Mouse (Mus musculus) liver, embryonic 13.5 days (tissue): ENCODE measurements around the gene Prdm16. TPM values are rescaled to one million over a fixed set of nuclear protein-coding genes. Genes with fewer than 3 reads are reported as not detected.

Experiments used
- ATAC-seq: fragments of 200-750 bp; cut with Nextera tagmentation; 2 replicates; pipeline ENCODE4 v1.8.0; 2017; ENCODE audit warnings: low read depth, mild to moderate bottlenecking, moderate number of reproducible peaks, moderate library complexity
- DNase-seq: peaks from one replicate; pipeline ENCODE4 v3.0.0; 2022
- H3K27ac ChIP-seq: fragments of 300-500 bp; sonication (generic); 2 replicates; pipeline ENCODE4 v1.5.1; 2015; ENCODE audit warnings: moderate library complexity, mild to moderate bottlenecking, inconsistent platforms
- H3K27me3 ChIP-seq: fragments of 300-500 bp; sonication (generic); 2 replicates; pipeline ENCODE4 v1.6.1; 2015; ENCODE audit warnings: mild to moderate bottlenecking, inconsistent platforms
- H3K36me3 ChIP-seq: fragments of 300-500 bp; sonication (generic); 2 replicates; pipeline ENCODE4 v1.6.1; 2015; ENCODE audit warnings: mild to moderate bottlenecking, inconsistent platforms
- H3K4me1 ChIP-seq: fragments of 300-500 bp; sonication (generic); replicated peaks from 2 replicates; pipeline ENCODE4 v1.6.1; 2015; ENCODE audit warnings: inconsistent platforms
- H3K4me2 ChIP-seq: fragments of 300-500 bp; sonication (generic); 2 replicates; pipeline ENCODE4 v1.6.1; 2015; ENCODE audit warnings: inconsistent platforms, mild to moderate bottlenecking, moderate library complexity
- H3K4me3 ChIP-seq: fragments of 300-500 bp; sonication (generic); replicated peaks from 2 replicates; pipeline ENCODE4 v1.5.1; 2015; ENCODE audit warnings: mild to moderate bottlenecking, inconsistent platforms
- H3K9ac ChIP-seq: fragments of 300-500 bp; sonication (generic); 2 replicates; pipeline ENCODE4 v1.6.1; 2015; ENCODE audit warnings: mild to moderate bottlenecking, inconsistent platforms
- H3K9me3 ChIP-seq: fragments of 300-500 bp; sonication (generic); replicated peaks from 2 replicates; pipeline ENCODE4 v1.6.1; 2016; ENCODE audit warnings: inconsistent platforms
- WGBS: fragments of 180-500 bp; shearing (Covaris S2); methylation state at CpG from one replicate; pipeline ENCODE4 v1.1.7; 2015; ENCODE audit not compliant: insufficient replicate concordance; 5-methylcytosine and 5-hydroxymethylcytosine counted together
- polyA plus RNA-seq: library from polyadenylated mRNA; unstranded; fragments of >200 nt; fragmentation: Nextera tagmentation; extraction: Ambion mirVana; gene quantifications from 2 replicates; pipeline ENCODE4 v1.2.1, GENCODE M21; 2015

Gene Prdm16
- polyA plus RNA-seq, 1 experiment from 2014 or later, result 1.8 TPM

DNA sequence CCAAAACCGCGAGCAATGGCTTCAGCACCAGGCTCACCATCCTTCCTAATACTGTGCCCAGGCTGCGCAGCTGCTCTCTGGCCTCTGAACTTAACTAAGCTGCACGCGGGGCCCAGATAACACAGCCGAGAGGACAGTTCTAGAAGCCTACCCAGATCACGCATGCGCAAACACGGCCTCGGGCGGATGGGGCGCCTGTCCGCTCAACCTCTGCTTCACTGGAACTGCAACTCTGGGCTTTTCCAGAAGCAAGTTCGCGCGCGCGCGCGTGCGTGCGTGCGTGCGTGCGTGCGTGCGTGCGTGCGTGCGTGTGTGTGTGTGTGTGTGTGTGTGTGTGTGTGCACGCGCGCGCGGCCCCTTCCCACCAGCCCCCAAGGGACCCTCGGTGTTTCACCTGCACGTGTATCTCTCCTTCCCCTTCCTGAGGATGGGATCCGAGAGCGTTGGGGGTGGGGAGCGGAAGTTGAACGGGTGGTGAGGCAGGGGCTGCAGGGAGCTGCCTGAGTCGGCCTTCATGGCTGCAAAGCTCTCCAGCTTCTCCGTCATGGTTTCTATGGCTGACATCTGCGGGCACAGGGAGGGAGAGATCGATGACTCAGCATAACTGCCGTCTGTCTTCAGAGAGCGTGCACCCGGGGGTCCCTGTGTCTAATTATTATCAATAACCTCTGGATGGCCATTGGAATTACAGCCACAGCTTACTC is 301.8 kb downstream of the Prdm16 start:
- DNase-seq (peak; percentile 57), ATAC-seq (peak; percentile 80)
- no peaks in the 10 kb centered on the region for H3K9me3 ChIP-seq
- H3K4me1 ChIP-seq, result peaks cover 14% of the 10 kb centered on the region
- 0 out of 2 replicates have a peak overlapping the region, but pooled peaks have one; percentile 36 for H3K9ac ChIP-seq
- H3K4me3 ChIP-seq, result peak overlapping the region; percentile 39
- no peaks in the 10 kb centered on the region for H3K27me3 ChIP-seq
- H3K27ac ChIP-seq, result no peak overlapping the region
- WGBS, result 49% methylated on average over 48 of the region's 48 CpGs
- peak overlapping the region; percentile 59 for H3K4me2 ChIP-seq
- no peaks in the 10 kb centered on the region for H3K36me3 ChIP-seq

- Histone ChIP-seq H3K9ac (no peak overlapping the region), H3K4me2 (no peak overlapping the region), H3K27me3 (no peaks in the 10 kb centered on the region), H3K4me1 (peaks cover 18% of the 10 kb centered on the region), H3K27ac (no peak overlapping the region), H3K36me3 (no peaks in the 10 kb centered on the region), H3K4me3 (no peak overlapping the region), H3K9me3 (no peaks in the 10 kb centered on the region)
- 66% methylated on average over 8 of the region's 8 CpGs for WGBS
- no peak for ATAC-seq
- no peak for DNase-seq
Measured at GRCm38 (mm10) chr4:154333300-154333699, 303.4 kb downstream of the Prdm16 start.

DNA sequence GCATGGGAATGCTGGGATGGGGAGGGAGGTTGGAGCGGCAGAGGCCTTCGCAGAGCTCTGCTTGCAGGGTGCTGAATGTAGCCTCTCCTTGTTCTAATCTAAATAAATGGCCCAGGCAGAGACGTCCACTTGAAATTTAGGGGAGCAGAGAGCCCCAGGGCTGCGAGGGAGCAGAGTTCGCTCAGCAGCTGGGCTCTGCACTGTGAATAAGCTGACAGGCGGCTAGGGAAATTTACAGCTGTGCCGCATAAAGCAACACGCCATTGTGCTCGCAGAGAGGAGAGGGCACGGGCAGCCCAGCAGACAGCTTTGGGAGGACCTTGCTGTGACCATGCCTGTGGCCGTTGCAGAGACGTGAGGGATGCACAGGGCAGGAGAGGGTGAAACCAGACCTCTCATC is 305.4 kb downstream of the Prdm16 start:
- DNase-seq, result no peak
- Histone ChIP-seq H3K4me1 (peaks cover 13% of the 10 kb centered on the region), H3K4me2 (no peak overlapping the region), H3K9me3 (no peaks in the 10 kb centered on the region), H3K4me3 (no peak overlapping the region), H3K36me3 (no peaks in the 10 kb centered on the region), H3K27me3 (no peaks in the 10 kb centered on the region), H3K9ac (no peak overlapping the region), H3K27ac (no peak overlapping the region)
- ATAC-seq, result no peak
- 56% methylated on average over 12 of the region's 12 CpGs for WGBS

DNA sequence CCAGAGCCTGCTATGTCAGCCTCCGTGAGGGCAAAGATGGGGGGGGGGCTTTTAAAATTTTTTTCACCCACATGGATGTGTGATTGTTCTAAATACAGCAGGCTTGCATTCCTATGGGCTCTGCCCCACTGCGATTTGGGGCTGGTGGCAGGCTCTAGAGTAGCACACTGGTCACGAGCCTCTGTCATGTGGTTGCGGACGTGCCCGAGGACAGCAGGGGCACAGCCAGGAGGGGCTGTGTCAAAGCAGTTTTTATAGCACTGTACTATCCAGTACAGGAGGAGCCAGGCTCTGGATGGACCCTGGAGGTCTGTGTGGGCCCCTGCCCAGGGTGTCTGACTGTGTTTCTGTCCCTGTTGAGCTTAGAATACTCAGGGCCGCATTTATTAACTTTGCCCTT is 306.7 kb downstream of the Prdm16 start:
- DNase-seq, result no peak
- Histone ChIP-seq H3K36me3 (no peaks in the 10 kb centered on the region), H3K4me1 (peaks cover 12% of the 10 kb centered on the region), H3K27me3 (no peaks in the 10 kb centered on the region), H3K9ac (no peak overlapping the region), H3K4me3 (no peak overlapping the region), H3K4me2 (no peak overlapping the region), H3K27ac (no peak overlapping the region), H3K9me3 (no peaks in the 10 kb centered on the region)
- ATAC-seq, result no peak
- WGBS, result 73% methylated on average over 7 of the region's 7 CpGs

DNA sequence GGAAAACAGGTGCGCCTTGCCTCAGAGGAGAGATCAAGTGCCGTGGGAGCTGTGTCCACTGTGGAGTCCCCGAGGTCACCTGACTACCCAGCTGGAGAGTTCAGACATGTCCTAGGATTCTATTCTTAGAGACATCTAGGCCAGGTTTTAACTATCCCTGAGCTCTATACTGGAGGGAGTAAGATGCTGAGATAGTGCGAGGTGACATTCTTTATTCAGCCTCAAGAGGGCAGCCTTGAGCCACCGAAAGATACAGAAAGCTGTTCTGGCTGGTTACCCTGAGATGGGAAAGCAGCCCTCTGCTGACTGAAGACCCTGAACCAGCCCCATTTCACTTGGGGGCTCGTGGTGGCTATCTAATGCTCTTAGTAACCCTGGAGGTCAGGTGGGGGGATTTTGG is 307.8 kb downstream of the Prdm16 start:
- no peak overlapping the region for H3K4me3 ChIP-seq
- no peak overlapping the region for H3K9ac ChIP-seq
- H3K9me3 ChIP-seq, result no peaks in the 10 kb centered on the region
- DNase-seq (peak; percentile 22), ATAC-seq (peak; percentile 26; the same call in 1 of the 2 replicates)
- H3K4me2 ChIP-seq, result no peak overlapping the region
- H3K4me1 ChIP-seq, result peaks cover 4% of the 10 kb centered on the region
- no peaks in the 10 kb centered on the region for H3K27me3 ChIP-seq
- 10% methylated on average over 6 of the region's 6 CpGs for WGBS
- no peak overlapping the region for H3K27ac ChIP-seq
- no peaks in the 10 kb centered on the region for H3K36me3 ChIP-seq

GRCm38 (mm10) chr4:154328431-154328830 is 308.2 kb downstream of the Prdm16 start:
- H3K36me3 ChIP-seq, result no peaks in the 10 kb centered on the region
- H3K9ac ChIP-seq, result no peak overlapping the region
- ATAC-seq, result peak; percentile 43; the same call in 1 of the 2 replicates
- WGBS, result 6% methylated on average over 20 of the region's 20 CpGs
- H3K4me1 ChIP-seq, result peaks cover 4% of the 10 kb centered on the region
- no peaks in the 10 kb centered on the region for H3K27me3 ChIP-seq
- H3K4me3 ChIP-seq, result no peak overlapping the region
- no peak for DNase-seq
- H3K9me3 ChIP-seq, result no peaks in the 10 kb centered on the region
- no peak overlapping the region for H3K4me2 ChIP-seq
- H3K27ac ChIP-seq, result no peak overlapping the region

- DNase-seq (no peak), ATAC-seq (no peak)
- Histone ChIP-seq H3K9me3 (no peaks in the 10 kb centered on the region), H3K9ac (no peak overlapping the region), H3K27ac (no peak overlapping the region), H3K4me1 (peaks cover 4% of the 10 kb centered on the region), H3K4me2 (no peak overlapping the region), H3K36me3 (no peaks in the 10 kb centered on the region), H3K27me3 (no peaks in the 10 kb centered on the region), H3K4me3 (no peak overlapping the region)
- WGBS, result 48% methylated on average over 4 of the region's 4 CpGs
Measured at GRCm38 (mm10) chr4:154325410-154325809, 311.3 kb downstream of the Prdm16 start.

GRCm38 (mm10) chr4:154313622-154313967 is 323.1 kb downstream of the Prdm16 start:
- Histone ChIP-seq H3K9ac (no peak overlapping the region), H3K9me3 (no peaks in the 10 kb centered on the region), H3K36me3 (no peaks in the 10 kb centered on the region), H3K4me3 (no peak overlapping the region), H3K4me1 (no peaks in the 10 kb centered on the region), H3K27ac (no peak overlapping the region), H3K27me3 (no peaks in the 10 kb centered on the region), H3K4me2 (no peak overlapping the region)
- no peak for DNase-seq
- 53% methylated on average over 11 of the region's 11 CpGs for WGBS
- ATAC-seq, result no peak

DNA sequence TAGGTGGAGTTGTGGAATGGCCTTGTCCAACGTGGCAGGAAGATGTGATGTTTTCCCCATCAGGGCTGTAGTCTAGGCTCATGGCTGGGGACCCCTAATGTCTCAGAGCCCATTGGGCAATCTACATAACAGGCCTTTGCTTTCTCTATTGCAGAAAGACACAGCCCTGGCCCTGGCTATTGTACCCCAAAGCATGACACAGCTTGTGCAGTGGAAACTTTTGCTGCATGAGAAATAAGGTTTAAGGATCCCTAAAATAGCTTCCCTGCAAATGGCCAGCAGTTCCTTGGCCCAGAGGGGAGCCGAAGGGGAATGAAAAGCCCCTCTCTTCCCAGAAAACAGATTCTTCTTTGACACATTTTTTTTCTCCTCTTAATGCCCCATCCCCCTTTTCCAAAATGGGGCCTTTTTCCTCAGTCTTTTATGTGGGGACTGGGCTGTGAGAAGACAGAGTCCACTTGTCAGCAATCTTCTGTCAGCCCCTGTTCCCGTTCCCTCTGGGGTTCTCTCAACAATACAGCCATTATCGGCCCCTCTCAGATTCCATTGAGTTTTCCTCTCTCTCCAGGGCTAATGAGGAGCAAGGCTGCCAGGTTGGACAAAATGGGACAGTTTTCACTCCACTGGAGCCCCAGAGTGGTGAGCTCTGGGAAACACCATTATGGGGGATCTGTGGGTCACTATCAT is 323.6 kb downstream of the Prdm16 start:
- no peaks in the 10 kb centered on the region for H3K4me1 ChIP-seq
- WGBS, result 51% methylated on average over 4 of the region's 4 CpGs
- ATAC-seq, result no peak
- H3K9ac ChIP-seq, result no peak overlapping the region
- H3K9me3 ChIP-seq, result no peaks in the 10 kb centered on the region
- no peak for DNase-seq
- H3K4me3 ChIP-seq, result no peak overlapping the region
- H3K27ac ChIP-seq, result no peak overlapping the region
- H3K36me3 ChIP-seq, result no peaks in the 10 kb centered on the region
- no peak overlapping the region for H3K4me2 ChIP-seq
- H3K27me3 ChIP-seq, result no peaks in the 10 kb centered on the region

- H3K9ac ChIP-seq, result no peak overlapping the region
- no peaks in the 10 kb centered on the region for H3K27me3 ChIP-seq
- H3K4me3 ChIP-seq, result no peak overlapping the region
- H3K4me2 ChIP-seq, result no peak overlapping the region
- no peaks in the 10 kb centered on the region for H3K9me3 ChIP-seq
- H3K4me1 ChIP-seq, result no peaks in the 10 kb centered on the region
- H3K36me3 ChIP-seq, result no peaks in the 10 kb centered on the region
- DNase-seq, result no peak
- ATAC-seq, result no peak
- WGBS, result 68% methylated on average over 2 of the region's 2 CpGs
- no peak overlapping the region for H3K27ac ChIP-seq
Measured at GRCm38 (mm10) chr4:154312143-154312812, 324.4 kb downstream of the Prdm16 start.

DNA sequence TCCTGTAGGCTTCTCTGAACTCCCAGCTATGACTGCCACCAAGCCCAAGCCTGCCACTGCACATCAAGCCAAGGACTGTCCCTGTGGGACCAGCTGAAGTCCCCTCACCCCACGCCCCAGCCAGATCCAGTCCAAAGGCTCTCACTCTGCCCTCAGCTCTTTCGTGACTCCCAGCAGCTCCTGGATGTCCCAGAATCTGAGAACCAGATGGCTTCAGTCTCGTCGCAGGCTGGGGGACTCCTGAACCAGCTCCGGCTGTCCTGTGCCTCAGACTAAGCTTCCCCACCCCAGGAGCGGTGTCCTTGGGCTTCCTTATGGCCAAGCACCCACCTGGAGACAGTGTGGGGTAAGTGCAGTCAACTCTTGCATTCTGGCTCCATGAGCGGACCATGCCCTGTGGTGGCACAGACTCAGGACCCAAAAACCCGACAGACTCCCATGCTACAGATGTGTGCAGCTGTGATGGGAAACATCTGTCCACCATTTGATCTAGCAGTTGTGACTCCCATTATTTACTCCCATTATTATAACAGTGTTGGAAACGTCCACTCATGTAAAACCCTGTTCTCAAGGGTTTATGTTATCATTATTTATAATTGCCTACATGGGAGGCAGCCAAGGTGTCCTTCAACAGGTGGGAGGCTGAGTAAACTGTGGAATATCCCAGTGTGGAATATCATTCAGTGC is 326.0 kb downstream of the Prdm16 start:
- whole genome bisulfite sequencing, result 59% methylated on average over 9 of the region's 9 CpGs
- Histone ChIP-seq H3K36me3 (no peaks in the 10 kb centered on the region), H3K4me3 (no peak overlapping the region), H3K27me3 (no peaks in the 10 kb centered on the region), H3K27ac (no peak overlapping the region), H3K9ac (no peak overlapping the region), H3K9me3 (no peaks in the 10 kb centered on the region), H3K4me1 (no peaks in the 10 kb centered on the region), H3K4me2 (no peak overlapping the region)
- no peak for DNase-seq
- no peak for ATAC-seq
